ENCODE assay signal across 27 mouse cellular contexts in the genomic region with DNA sequence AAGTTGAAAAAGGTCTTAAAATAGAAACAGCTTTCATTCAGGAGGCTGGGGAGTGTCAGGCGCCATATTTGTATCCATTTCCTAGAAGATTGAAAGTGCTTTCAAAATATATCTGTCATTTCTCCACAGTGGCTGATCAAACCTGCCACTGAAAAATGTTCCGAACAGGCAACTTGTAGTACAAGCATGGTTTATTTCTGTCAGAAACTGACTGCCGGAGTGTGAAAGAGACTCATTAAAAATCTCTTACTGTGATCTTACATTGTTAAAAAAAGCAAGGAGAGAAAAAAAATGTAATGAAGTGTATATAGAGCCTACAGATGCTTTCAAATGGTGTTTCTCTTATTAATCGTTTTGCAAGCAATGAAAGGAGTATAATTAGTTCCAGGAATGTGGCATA.
"Had no signal": no experiment of that assay in that cellular context is flagged by ENCODE, and none has a peak within 500 bp of the region (broad histone marks: within the 10 kb centered on the region; RNA-seq: fewer than 3 reads in every experiment).

No protein-coding gene starts in this region.

- H3K9ac ChIP-seq: heart, embryonic 12.5 days; hindbrain, embryonic 12.5 days; hindbrain, embryonic 14.5 days; kidney, embryonic 15.5 days; limb, embryonic 12.5 days; liver, embryonic 13.5 days had no signal

- H3K9me3 ChIP-seq: heart, embryonic 10.5 days; heart, embryonic 12.5 days; hindbrain, embryonic 10.5 days; hindbrain, embryonic 12.5 days; kidney, embryonic 15.5 days; limb, embryonic 10.5 days; liver, embryonic 13.5 days had no signal

- H3K36me3 ChIP-seq: liver, embryonic 13.5 days had no signal

- ATAC-seq: hindbrain, embryonic 16.5 days; intestine, embryonic 16.5 days had no signal

- H3K4me3 ChIP-seq: gastrocnemius, adult 2 months; heart, embryonic 10.5 days; heart, embryonic 12.5 days; hindbrain, embryonic 10.5 days; hindbrain, embryonic 12.5 days; kidney, embryonic 15.5 days; limb, embryonic 10.5 days; limb, embryonic 12.5 days; liver, embryonic 13.5 days had no signal

- DNase-seq: gastrocnemius, adult 2 months; gastrocnemius, postnatal 10 days; gastrocnemius, postnatal 25 days; heart, adult 18-20 months; heart, postnatal 10 days; heart, postnatal 4 days; kidney, adult 11 months; kidney, adult 2 months; kidney, adult 9 months; kidney, postnatal 14 days; kidney, postnatal 36 days; layer of hippocampus, adult 9-11 months; layer of hippocampus, postnatal 36 days; liver; liver, embryonic 13.5 days had no signal

- H3K27me3 ChIP-seq: heart, embryonic 12.5 days; hindbrain, embryonic 12.5 days; kidney, embryonic 15.5 days; limb, embryonic 12.5 days; liver, embryonic 13.5 days had no signal

- H3K27ac ChIP-seq: gastrocnemius, adult 2 months; heart, embryonic 10.5 days; hindbrain, embryonic 10.5 days; hindbrain, embryonic 12.5 days; hindbrain, embryonic 14.5 days; kidney, embryonic 15.5 days; kidney, postnatal 0 days; limb, embryonic 10.5 days; liver, embryonic 13.5 days had no signal

- H3K4me1 ChIP-seq: limb, embryonic 12.5 days; liver, embryonic 13.5 days had no signal

- H3K4me2 ChIP-seq: heart, embryonic 12.5 days; hindbrain, embryonic 12.5 days; hindbrain, embryonic 14.5 days; kidney, embryonic 15.5 days; limb, embryonic 12.5 days; liver, embryonic 11.5 days; liver, embryonic 13.5 days had no signal
